Comparison of ENCODE assay signal across 9 mouse cellular contexts in the genomic region with DNA sequence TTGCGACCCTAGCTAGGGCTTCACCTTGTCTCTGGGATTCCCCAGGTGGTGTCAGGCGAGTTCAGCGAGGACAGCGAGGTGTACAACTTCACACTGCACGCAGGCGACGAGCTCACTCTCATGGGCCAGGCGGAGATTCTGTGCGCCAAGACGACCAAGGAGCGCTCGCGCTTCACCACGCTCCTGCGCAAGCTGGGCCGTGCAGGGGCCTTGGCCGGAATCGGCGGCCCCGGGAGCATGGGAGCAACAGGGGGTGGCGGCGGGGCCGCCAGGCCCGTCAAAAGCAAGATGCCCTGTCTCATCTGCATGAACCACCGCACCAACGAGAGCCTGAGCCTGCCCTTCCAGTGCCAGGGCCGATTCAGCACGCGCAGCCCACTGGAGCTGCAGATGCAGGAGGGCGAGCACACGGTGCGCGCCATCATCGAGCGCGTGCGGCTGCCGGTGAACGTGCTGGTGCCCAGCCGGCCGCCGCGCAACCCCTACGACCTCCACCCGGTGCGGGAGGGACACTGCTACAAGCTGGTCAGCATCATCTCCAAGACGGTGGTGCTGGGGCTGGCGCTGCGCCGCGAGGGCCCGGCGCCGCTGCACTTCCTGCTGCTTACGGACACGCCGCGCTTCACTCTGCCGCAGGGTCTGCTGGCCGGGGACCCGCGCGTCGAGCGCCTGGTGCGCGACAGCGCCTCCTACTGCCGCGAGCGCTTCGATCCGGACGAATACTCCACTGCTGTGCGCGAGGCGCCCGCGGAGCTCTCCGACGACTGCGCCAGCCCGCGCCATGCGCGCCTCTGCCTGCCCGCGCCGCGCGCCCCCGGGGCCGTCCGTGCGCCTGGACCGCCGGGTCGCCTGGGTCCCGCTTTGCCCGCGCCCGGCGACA. TPM values are rescaled to one million over a fixed set of nuclear protein-coding genes. Genes with fewer than 3 reads are reported as not detected.
A peak's percentile ranks its signal among the peaks of the same experiment; 100 is the strongest.
DNase-seq lines count a peak whose midpoint lies in the region; ATAC-seq lines count a peak whose summit lies in the region.
"Had no signal": no experiment of that assay in that cellular context is flagged by ENCODE, and none has a peak within 500 bp of the region (broad histone marks: within the 10 kb centered on the region; RNA-seq: fewer than 3 reads in every experiment).

No protein-coding gene starts in this region.

- WGBS in intestine, embryonic 14.5 days = under 1% methylated on average over 99 of the region's 103 CpGs
- WGBS in limb, embryonic 13.5 days = under 1% methylated on average over 94 of the region's 103 CpGs
- WGBS in midbrain, embryonic 13.5 days = 1% methylated on average over 90 of the region's 103 CpGs

- peak; percentile 66 for ATAC-seq in intestine, embryonic 14.5 days (replicated peaks; ENCODE audit: low FRiP score, low TSS enrichment, low read depth)
- peak; percentile 84 for ATAC-seq in limb, embryonic 13.5 days (ENCODE audit: low FRiP score, low read depth)
- ATAC-seq in midbrain, embryonic 13.5 days = peak; percentile 86

- peaks cover 23% of the 10 kb centered on the region for H3K4me1 ChIP-seq in intestine, embryonic 14.5 days (replicated peaks; ENCODE audit: control insufficient read depth, insufficient read depth, low read length)
- peaks cover 26% of the 10 kb centered on the region for H3K4me1 ChIP-seq in limb, embryonic 13.5 days
- peaks cover 47% of the 10 kb centered on the region for H3K4me1 ChIP-seq in midbrain, embryonic 13.5 days (replicated peaks)

- H3K27ac ChIP-seq in intestine, embryonic 14.5 days (ENCODE audit: low read depth) = no peak overlapping the region
- no peak overlapping the region for H3K27ac ChIP-seq in limb, embryonic 13.5 days
- peak overlapping the region; percentile 51; the same call in 1 of the 2 replicates for H3K27ac ChIP-seq in midbrain, embryonic 13.5 days
- H3K27ac ChIP-seq: macrophage had no signal

- H3K27me3 ChIP-seq in intestine, embryonic 14.5 days (replicated peaks; ENCODE audit: control insufficient read depth, insufficient read depth, low read length) = peaks cover 32% of the 10 kb centered on the region
- peaks cover 75% of the 10 kb centered on the region for H3K27me3 ChIP-seq in limb, embryonic 13.5 days
- peaks cover 26% of the 10 kb centered on the region for H3K27me3 ChIP-seq in midbrain, embryonic 13.5 days

- DNase-seq in cerebellum, adult 11 months = peak; percentile 32
- DNase-seq in cerebellum, adult 11-12 months = no peak
- DNase-seq in embryo, embryonic 10 days (ENCODE audit: low spot score) = peak; percentile 86
- DNase-seq in gastrocnemius, postnatal 36 days = peak; percentile 28 to 45
- DNase-seq in intestine, embryonic 14.5 days (ENCODE audit: low spot score) = peak; percentile 89
- DNase-seq in spleen, postnatal 4 days (ENCODE audit: low spot score in 2 of 2) = peak; percentile 66 to 86

- H3K4me3 ChIP-seq in intestine, embryonic 14.5 days (ENCODE audit: low read depth, low read length) = peak overlapping the region; percentile 50
- H3K4me3 ChIP-seq in limb, embryonic 13.5 days = peak overlapping the region; percentile 59
- peak overlapping the region; percentile 50 for H3K4me3 ChIP-seq in midbrain, embryonic 13.5 days (replicated peaks)

- peaks cover 14% of the 10 kb centered on the region for H3K36me3 ChIP-seq in intestine, embryonic 14.5 days (ENCODE audit: control insufficient read depth, insufficient read depth, low read length)
- H3K36me3 ChIP-seq in limb, embryonic 13.5 days = peaks cover 27% of the 10 kb centered on the region
- peaks cover 56% of the 10 kb centered on the region for H3K36me3 ChIP-seq in midbrain, embryonic 13.5 days

- peak overlapping the region; percentile 95 for H3K4me2 ChIP-seq in intestine, embryonic 14.5 days (ENCODE audit: low read length)
- peak overlapping the region; percentile 91 for H3K4me2 ChIP-seq in limb, embryonic 13.5 days (replicated peaks)
- peak overlapping the region; percentile 71 for H3K4me2 ChIP-seq in midbrain, embryonic 13.5 days (replicated peaks)

- intact Hi-C loops in gastrocnemius, postnatal 36 days (cut with DNase I) = no loop called here

- H3K9me3 ChIP-seq in intestine, embryonic 14.5 days (ENCODE audit: control insufficient read depth, low read length) = no peaks in the 10 kb centered on the region
- no peaks in the 10 kb centered on the region for H3K9me3 ChIP-seq in limb, embryonic 13.5 days
- no peaks in the 10 kb centered on the region for H3K9me3 ChIP-seq in midbrain, embryonic 13.5 days

- H3K9ac ChIP-seq in intestine, embryonic 14.5 days (ENCODE audit: low read length) = peak overlapping the region; percentile 53
- H3K9ac ChIP-seq in limb, embryonic 13.5 days = peak overlapping the region; percentile 70
- H3K9ac ChIP-seq in midbrain, embryonic 13.5 days (replicated peaks) = peak overlapping the region; percentile 71

RNA-seq across cellular contexts. Expression of a gene that starts 8.2 kb away (rescaled TPM):
- total RNA-seq in gastrocnemius, postnatal 36 days (2021) = not detected
- not detected in 2 replicates for polyA plus RNA-seq in intestine, embryonic 14.5 days (2014; fragmentation: Nextera tagmentation; extraction: Ambion mirVana)
- polyA plus RNA-seq in limb, embryonic 13.5 days (2015; fragmentation: Nextera tagmentation; extraction: Ambion mirVana) = not detected in 2 replicates
- 7.6 and 9.9 TPM in 2 replicates for polyA plus RNA-seq in midbrain, embryonic 13.5 days (2015; fragmentation: Nextera tagmentation; extraction: Ambion mirVana)
- polyA plus RNA-seq: macrophage had no signal

RNA-seq across cellular contexts. Expression of a gene that starts 9.2 kb away (rescaled TPM):
- total RNA-seq in gastrocnemius, postnatal 36 days (2021) = not detected
- 0.60 and 0.79 TPM in 2 replicates for polyA plus RNA-seq in intestine, embryonic 14.5 days (2014; fragmentation: Nextera tagmentation; extraction: Ambion mirVana)
- 0.57 and 0.78 TPM in 2 replicates for polyA plus RNA-seq in limb, embryonic 13.5 days (2015; fragmentation: Nextera tagmentation; extraction: Ambion mirVana)
- polyA plus RNA-seq in midbrain, embryonic 13.5 days (2015; fragmentation: Nextera tagmentation; extraction: Ambion mirVana) = 13.5 and 20.6 TPM in 2 replicates
- polyA plus RNA-seq: macrophage had no signal

RNA-seq across cellular contexts. Expression of a gene that starts 40.7 kb away (rescaled TPM):
- 1 to 10 TPM; 1.5 to 1.9 TPM for total RNA-seq in gastrocnemius, postnatal 36 days (2021)
- 286 and 317 TPM in 2 replicates for polyA plus RNA-seq in intestine, embryonic 14.5 days (2014; fragmentation: Nextera tagmentation; extraction: Ambion mirVana)
- polyA plus RNA-seq in limb, embryonic 13.5 days (2015; fragmentation: Nextera tagmentation; extraction: Ambion mirVana) = 282 and 295 TPM in 2 replicates
- 98.4 and 99.3 TPM in 2 replicates for polyA plus RNA-seq in midbrain, embryonic 13.5 days (2015; fragmentation: Nextera tagmentation; extraction: Ambion mirVana)

RNA-seq across cellular contexts. Expression of a gene that starts 40.8 kb away (rescaled TPM):
- total RNA-seq in gastrocnemius, postnatal 36 days (2021) = 100 to 1,000 TPM; 299 to 336 TPM
- polyA plus RNA-seq in intestine, embryonic 14.5 days (2014; fragmentation: Nextera tagmentation; extraction: Ambion mirVana) = 125 and 133 TPM in 2 replicates
- polyA plus RNA-seq in limb, embryonic 13.5 days (2015; fragmentation: Nextera tagmentation; extraction: Ambion mirVana) = 129 and 143 TPM in 2 replicates
- polyA plus RNA-seq in midbrain, embryonic 13.5 days (2015; fragmentation: Nextera tagmentation; extraction: Ambion mirVana) = 72.2 and 73.2 TPM in 2 replicates

RNA-seq across cellular contexts. Expression of a gene that starts 40.9 kb away (rescaled TPM):
- total RNA-seq in gastrocnemius, postnatal 36 days (2021) = 100 to 1,000 TPM; 351 to 401 TPM
- polyA plus RNA-seq in intestine, embryonic 14.5 days (2014; fragmentation: Nextera tagmentation; extraction: Ambion mirVana) = 166 and 169 TPM in 2 replicates
- 133 and 134 TPM in 2 replicates for polyA plus RNA-seq in limb, embryonic 13.5 days (2015; fragmentation: Nextera tagmentation; extraction: Ambion mirVana)
- 61.1 and 62.4 TPM in 2 replicates for polyA plus RNA-seq in midbrain, embryonic 13.5 days (2015; fragmentation: Nextera tagmentation; extraction: Ambion mirVana)
